Mouse (Mus musculus): ENCODE data around the gene Cyp3a44. TPM values are rescaled to one million over a fixed set of nuclear protein-coding genes. Genes with fewer than 3 reads are reported as not detected.
"Not testable (repeated sequence)": the region's sequence is repeated elsewhere in the genome, so short reads cannot be mapped to it uniquely, and the experiment has no call there.

Gene Cyp3a44
- not detected in 2 replicates for polyA plus RNA-seq (2016; fragmentation: Nextera tagmentation; extraction: Ambion mirVana)

GRCm38 (mm10) chr5:145805796-145806195, at the start of gene Cyp3a44:
Gene Cyp3a44, minus strand, starts transcription at chr5:145805874.
- WGBS: 69% methylated on average over 2 of the region's 2 CpGs
- H3K27me3 ChIP-seq; ATAC-seq (ENCODE audit: insufficient number of reproducible peaks, insufficient read depth, low FRiP score, low TSS enrichment, low read depth); H3K27ac ChIP-seq; H3K4me2 ChIP-seq; H3K4me1 ChIP-seq (replicated peaks); H3K4me3 ChIP-seq (replicated peaks); H3K36me3 ChIP-seq; H3K9ac ChIP-seq (replicated peaks): not testable (repeated sequence)
- H3K9me3 ChIP-seq: peaks cover 44% of the 10 kb centered on the region

- not testable (repeated sequence) for H3K27ac ChIP-seq; H3K4me3 ChIP-seq (replicated peaks); ATAC-seq (ENCODE audit: insufficient number of reproducible peaks, insufficient read depth, low FRiP score, low TSS enrichment, low read depth); H3K27me3 ChIP-seq; H3K9ac ChIP-seq (replicated peaks); H3K36me3 ChIP-seq; H3K4me1 ChIP-seq (replicated peaks); H3K4me2 ChIP-seq
- peaks cover 44% of the 10 kb centered on the region for H3K9me3 ChIP-seq
Observed at GRCm38 (mm10) chr5:145800229-145800628, 5.4 kb downstream of the Cyp3a44 start.

- H3K4me1 ChIP-seq (replicated peaks): not testable (repeated sequence)
Observed at GRCm38 (mm10) chr5:145793232-145793631, 12.4 kb downstream of the Cyp3a44 start.

GRCm38 (mm10) chr5:145737512-145737911, 68.2 kb downstream of the Cyp3a44 start:
- not testable (repeated sequence) for H3K27ac ChIP-seq; H3K4me3 ChIP-seq (replicated peaks); ATAC-seq (ENCODE audit: insufficient number of reproducible peaks, insufficient read depth, low FRiP score, low TSS enrichment, low read depth); H3K27me3 ChIP-seq; H3K9ac ChIP-seq (replicated peaks); H3K36me3 ChIP-seq; H3K4me2 ChIP-seq; H3K4me1 ChIP-seq (replicated peaks)
- WGBS: 76% methylated on average over 3 of the region's 3 CpGs
- H3K9me3 ChIP-seq: peaks cover 31% of the 10 kb centered on the region

More at GRCm38 (mm10) chr5:145793232-145793631, 12.4 kb downstream of the Cyp3a44 start:
- not testable (repeated sequence) for H3K27ac ChIP-seq; H3K9ac ChIP-seq (replicated peaks); H3K4me3 ChIP-seq (replicated peaks); ATAC-seq (ENCODE audit: insufficient number of reproducible peaks, insufficient read depth, low FRiP score, low TSS enrichment, low read depth); H3K4me2 ChIP-seq; H3K36me3 ChIP-seq; H3K27me3 ChIP-seq
- H3K9me3 ChIP-seq: peaks cover 44% of the 10 kb centered on the region

Other genes with a start within 250 kb of the Cyp3a44 start
- not detected in 2 replicates for gene Cyp3a41b, start 221.1 kb downstream of the Cyp3a44 start, polyA plus RNA-seq (2016; fragmentation: Nextera tagmentation; extraction: Ambion mirVana)
- not detected in 2 replicates for gene Cyp3a41a, start 85.7 kb downstream of the Cyp3a44 start, polyA plus RNA-seq (2016; fragmentation: Nextera tagmentation; extraction: Ambion mirVana)
- not detected in 2 replicates for gene Cyp3a11, start 74.1 kb upstream of the Cyp3a44 start, polyA plus RNA-seq (2016; fragmentation: Nextera tagmentation; extraction: Ambion mirVana)
- gene Cyp3a25, start 203.7 kb upstream of the Cyp3a44 start, polyA plus RNA-seq (2016; fragmentation: Nextera tagmentation; extraction: Ambion mirVana): not detected in 2 replicates

Measured in limb, embryonic 12.5 days (tissue).